ENCODE assay signal across 19 mouse cellular contexts in the genomic region with DNA sequence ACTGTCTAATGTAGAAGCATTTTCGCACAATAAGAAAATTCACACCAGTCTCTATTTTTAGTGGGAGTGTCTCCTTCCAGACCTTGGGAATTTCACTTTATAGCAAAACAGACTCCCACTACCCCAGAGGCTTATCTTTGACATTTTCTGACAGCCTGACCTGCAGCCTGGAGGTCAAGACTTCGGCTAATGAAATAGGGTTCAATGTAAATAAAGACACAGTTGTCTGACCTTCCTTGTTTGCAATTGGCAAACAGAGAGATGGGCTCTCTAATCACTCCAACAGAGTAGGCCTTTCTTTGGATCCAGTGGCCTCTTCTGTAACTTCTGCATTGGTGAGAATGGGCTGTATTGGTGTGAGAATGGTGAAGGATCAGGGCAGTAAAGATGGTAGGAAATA.
"Had no signal": no experiment of that assay in that cellular context is flagged by ENCODE, and none has a peak within 500 bp of the region (broad histone marks: within the 10 kb centered on the region; RNA-seq: fewer than 3 reads in every experiment).

No protein-coding gene starts in this region.

- H3K4me3 ChIP-seq: midbrain, embryonic 10.5 days; midbrain, embryonic 12.5 days; myocyte; neural tube, embryonic 13.5 days; neural tube, embryonic 15.5 days had no signal

- H3K9me3 ChIP-seq: midbrain, embryonic 10.5 days; midbrain, embryonic 12.5 days; neural tube, embryonic 13.5 days; neural tube, embryonic 15.5 days had no signal

- H3K27me3 ChIP-seq: midbrain, embryonic 12.5 days; neural tube, embryonic 13.5 days; neural tube, embryonic 15.5 days had no signal

- DNase-seq: lung, adult 18-20 months; lung, embryonic 14.5 days; lung, postnatal 10 days; lung, postnatal 4 days; midbrain, embryonic 14.5 days; retina, postnatal 1 day; right cerebral cortex, adult 18-20 months; right cerebral cortex, postnatal 25 days; right cerebral cortex, postnatal 4 days; spleen, adult 18-20 months; thymus, adult 18-20 months; thymus, postnatal 14 days; thymus, postnatal 36 days had no signal

- H3K36me3 ChIP-seq: midbrain, embryonic 10.5 days; midbrain, embryonic 12.5 days; neural tube, embryonic 13.5 days; neural tube, embryonic 15.5 days had no signal

- H3K27ac ChIP-seq: liver, embryonic 14.5 days; midbrain, embryonic 10.5 days; midbrain, embryonic 12.5 days; neural tube, embryonic 13.5 days; neural tube, embryonic 15.5 days had no signal

- H3K4me1 ChIP-seq: midbrain, embryonic 12.5 days; neural tube, embryonic 13.5 days; neural tube, embryonic 15.5 days had no signal
